Mouse (Mus musculus): ENCODE results near the gene Ptprm. TPM values are rescaled to one million over a fixed set of nuclear protein-coding genes. Genes with fewer than 3 reads are reported as not detected.

Ptprm gene
- polyA plus RNA-seq (2012; rRNA removed), result 4.0 and 4.4 TPM in 2 replicates

- peaks cover 7% of the 10 kb centered on the region; the same call in 1 of the 2 replicates for H3K27me3 ChIP-seq (ENCODE audit: control insufficient read depth, insufficient read depth, low read length)
- peak within 1 kb of the TSS; percentile 39 for H3K4me3 ChIP-seq (ENCODE audit: control insufficient read depth, insufficient read depth, low read length)
- 1% methylated on average over 62 of the region's 73 CpGs for WGBS
- 0 out of 2 replicates have a peak, but pooled peaks have one; percentile 52 for TF ChIP-seq CTCF (IDR thresholded peaks at IDR 0.05; ENCODE audit: borderline replicate concordance, control insufficient read depth, extremely low read depth, insufficient read depth, low read length, poor library complexity)
- no peak for TF ChIP-seq POLR2A (IDR thresholded peaks at IDR 0.05; ENCODE audit: control insufficient read depth, extremely low read depth, insufficient read depth, low read length, poor library complexity)
- H3K27ac ChIP-seq (ENCODE audit: control insufficient read depth, insufficient read depth, low read length), result no peak within 1 kb of the TSS
- H3K4me1 ChIP-seq (replicated peaks; ENCODE audit: control insufficient read depth, insufficient read depth, low read length), result no peaks in the 10 kb centered on the region
- no peaks in the 10 kb centered on the region for H3K36me3 ChIP-seq (ENCODE audit: control insufficient read depth, insufficient read depth, low read length)
- DNase-seq, result peak; percentile 21
Measured at GRCm38 (mm10) chr17:67354451-67355011, at the start of gene Ptprm. Ptprm (minus strand) TSS chr17:67354457.

- Histone ChIP-seq H3K4me3 (ENCODE audit: control insufficient read depth, insufficient read depth, low read length) (no peak overlapping the region), H3K27me3 (ENCODE audit: control insufficient read depth, insufficient read depth, low read length) (no peaks in the 10 kb centered on the region), H3K36me3 (ENCODE audit: control insufficient read depth, insufficient read depth, low read length) (no peaks in the 10 kb centered on the region), H3K27ac (ENCODE audit: control insufficient read depth, insufficient read depth, low read length) (no peak overlapping the region), H3K4me1 (replicated peaks; ENCODE audit: control insufficient read depth, insufficient read depth, low read length) (no peaks in the 10 kb centered on the region)
- no peak for DNase-seq
- TF ChIP-seq CTCF (IDR thresholded peaks at IDR 0.05; ENCODE audit: borderline replicate concordance, control insufficient read depth, extremely low read depth, insufficient read depth, low read length, poor library complexity) (no peak), POLR2A (IDR thresholded peaks at IDR 0.05; ENCODE audit: control insufficient read depth, extremely low read depth, insufficient read depth, low read length, poor library complexity) (no peak)
- WGBS, result 92% methylated on average over 2 of the region's 2 CpGs
Measured at GRCm38 (mm10) chr17:67396205-67396604, 41.9 kb upstream of the Ptprm start.

DNA sequence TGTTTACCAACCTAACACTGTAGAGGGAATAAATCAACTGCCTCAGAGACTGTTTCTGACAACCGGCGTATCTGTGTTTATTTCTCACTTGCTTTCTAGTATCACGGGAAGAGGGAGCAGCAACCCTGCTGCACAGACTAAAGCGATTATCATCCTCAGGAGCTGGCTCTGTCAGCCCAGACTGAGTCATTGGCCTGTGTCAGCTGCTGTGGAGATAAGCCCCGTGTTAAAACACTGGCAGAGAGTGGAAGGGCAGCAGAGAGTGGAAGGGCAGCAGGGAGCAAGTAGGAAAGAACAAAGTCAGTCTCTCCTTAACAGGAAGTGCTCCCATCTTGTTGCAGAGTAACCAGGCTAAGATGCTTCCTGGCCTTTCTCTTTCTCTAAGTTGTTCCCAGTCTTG is 36.6 kb upstream of the Ptprm start:
- H3K27me3 ChIP-seq (ENCODE audit: control insufficient read depth, insufficient read depth, low read length), result no peaks in the 10 kb centered on the region
- no peak for TF ChIP-seq CTCF (IDR thresholded peaks at IDR 0.05; ENCODE audit: borderline replicate concordance, control insufficient read depth, extremely low read depth, insufficient read depth, low read length, poor library complexity)
- TF ChIP-seq POLR2A (IDR thresholded peaks at IDR 0.05; ENCODE audit: control insufficient read depth, extremely low read depth, insufficient read depth, low read length, poor library complexity), result no peak
- no peaks in the 10 kb centered on the region for H3K4me1 ChIP-seq (replicated peaks; ENCODE audit: control insufficient read depth, insufficient read depth, low read length)
- DNase-seq, result no peak
- no peak overlapping the region for H3K27ac ChIP-seq (ENCODE audit: control insufficient read depth, insufficient read depth, low read length)
- no peak overlapping the region for H3K4me3 ChIP-seq (ENCODE audit: control insufficient read depth, insufficient read depth, low read length)
- no peaks in the 10 kb centered on the region for H3K36me3 ChIP-seq (ENCODE audit: control insufficient read depth, insufficient read depth, low read length)
- WGBS, result 75% methylated on average over 5 of the region's 5 CpGs

DNA sequence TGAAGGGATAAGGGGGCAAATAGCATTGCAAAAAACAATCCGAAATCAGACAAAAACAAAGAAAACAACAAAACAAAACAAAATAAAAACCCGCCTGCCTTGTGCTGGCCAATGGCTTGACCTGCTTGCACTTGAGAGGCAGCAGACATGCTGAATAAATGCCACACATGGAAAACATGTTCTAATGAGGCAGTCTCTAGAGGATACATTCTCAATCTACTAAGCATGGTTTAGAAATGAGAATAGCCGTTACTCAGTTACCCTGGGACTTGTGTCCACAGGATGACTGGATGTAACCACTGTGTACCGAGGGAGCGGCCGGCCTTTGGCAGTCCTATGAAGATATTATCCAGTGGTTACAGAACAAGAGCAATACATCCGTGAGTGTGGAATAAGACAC is 33.9 kb upstream of the Ptprm start:
- no peak overlapping the region for H3K4me3 ChIP-seq (ENCODE audit: control insufficient read depth, insufficient read depth, low read length)
- no peak for DNase-seq
- no peaks in the 10 kb centered on the region for H3K27me3 ChIP-seq (ENCODE audit: control insufficient read depth, insufficient read depth, low read length)
- WGBS, result 96% methylated on average over 7 of the region's 7 CpGs
- H3K4me1 ChIP-seq (replicated peaks; ENCODE audit: control insufficient read depth, insufficient read depth, low read length), result no peaks in the 10 kb centered on the region
- no peaks in the 10 kb centered on the region for H3K36me3 ChIP-seq (ENCODE audit: control insufficient read depth, insufficient read depth, low read length)
- TF ChIP-seq CTCF (IDR thresholded peaks at IDR 0.05; ENCODE audit: borderline replicate concordance, control insufficient read depth, extremely low read depth, insufficient read depth, low read length, poor library complexity) (no peak), POLR2A (IDR thresholded peaks at IDR 0.05; ENCODE audit: control insufficient read depth, extremely low read depth, insufficient read depth, low read length, poor library complexity) (no peak)
- H3K27ac ChIP-seq (ENCODE audit: control insufficient read depth, insufficient read depth, low read length), result no peak overlapping the region

- no peak overlapping the region for H3K4me3 ChIP-seq (ENCODE audit: control insufficient read depth, insufficient read depth, low read length)
- WGBS, result 87% methylated on average over 6 of the region's 6 CpGs
- H3K27ac ChIP-seq (ENCODE audit: control insufficient read depth, insufficient read depth, low read length), result no peak overlapping the region
- no peaks in the 10 kb centered on the region for H3K36me3 ChIP-seq (ENCODE audit: control insufficient read depth, insufficient read depth, low read length)
- DNase-seq, result no peak
- H3K27me3 ChIP-seq (ENCODE audit: control insufficient read depth, insufficient read depth, low read length), result no peaks in the 10 kb centered on the region
- H3K4me1 ChIP-seq (replicated peaks; ENCODE audit: control insufficient read depth, insufficient read depth, low read length), result no peaks in the 10 kb centered on the region
- TF ChIP-seq CTCF (IDR thresholded peaks at IDR 0.05; ENCODE audit: borderline replicate concordance, control insufficient read depth, extremely low read depth, insufficient read depth, low read length, poor library complexity) (no peak), POLR2A (IDR thresholded peaks at IDR 0.05; ENCODE audit: control insufficient read depth, extremely low read depth, insufficient read depth, low read length, poor library complexity) (no peak)
Measured at GRCm38 (mm10) chr17:67385286-67385685, 31.0 kb upstream of the Ptprm start.

DNA sequence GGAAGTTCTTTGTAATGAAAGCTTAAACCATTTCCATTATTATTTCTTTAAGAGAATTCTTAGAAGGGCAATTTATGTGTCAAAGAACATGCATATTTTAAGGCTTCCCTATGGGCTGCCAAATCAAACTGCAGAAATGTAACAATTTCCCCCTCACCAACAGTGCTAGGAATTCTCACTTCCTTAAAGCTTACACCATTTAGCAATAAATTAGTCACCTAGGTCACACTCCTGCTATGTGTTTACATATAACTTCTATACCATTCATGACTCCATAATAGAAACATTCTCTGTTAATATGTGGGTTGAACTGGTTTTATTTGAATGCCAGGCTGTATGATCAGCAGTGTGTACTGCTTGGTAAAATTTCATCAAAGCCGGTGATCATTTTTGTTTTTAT is 29.4 kb upstream of the Ptprm start:
- Histone ChIP-seq H3K36me3 (ENCODE audit: control insufficient read depth, insufficient read depth, low read length) (no peaks in the 10 kb centered on the region), H3K27ac (ENCODE audit: control insufficient read depth, insufficient read depth, low read length) (no peak overlapping the region), H3K4me1 (replicated peaks; ENCODE audit: control insufficient read depth, insufficient read depth, low read length) (no peaks in the 10 kb centered on the region), H3K4me3 (ENCODE audit: control insufficient read depth, insufficient read depth, low read length) (no peak overlapping the region), H3K27me3 (ENCODE audit: control insufficient read depth, insufficient read depth, low read length) (no peaks in the 10 kb centered on the region)
- DNase-seq, result no peak
- no peak for TF ChIP-seq POLR2A (IDR thresholded peaks at IDR 0.05; ENCODE audit: control insufficient read depth, extremely low read depth, insufficient read depth, low read length, poor library complexity)
- no peak for TF ChIP-seq CTCF (IDR thresholded peaks at IDR 0.05; ENCODE audit: borderline replicate concordance, control insufficient read depth, extremely low read depth, insufficient read depth, low read length, poor library complexity)
- WGBS, result 95% methylated on average over 1 of the region's 1 CpGs

- H3K4me1 ChIP-seq (replicated peaks; ENCODE audit: control insufficient read depth, insufficient read depth, low read length), result no peaks in the 10 kb centered on the region
- 39% methylated on average over 5 of the region's 5 CpGs for WGBS
- no peaks in the 10 kb centered on the region for H3K36me3 ChIP-seq (ENCODE audit: control insufficient read depth, insufficient read depth, low read length)
- H3K27me3 ChIP-seq (ENCODE audit: control insufficient read depth, insufficient read depth, low read length), result no peaks in the 10 kb centered on the region
- H3K4me3 ChIP-seq (ENCODE audit: control insufficient read depth, insufficient read depth, low read length), result no peak overlapping the region
- H3K27ac ChIP-seq (ENCODE audit: control insufficient read depth, insufficient read depth, low read length), result no peak overlapping the region
- TF ChIP-seq POLR2A (IDR thresholded peaks at IDR 0.05; ENCODE audit: control insufficient read depth, extremely low read depth, insufficient read depth, low read length, poor library complexity) (no peak), CTCF (IDR thresholded peaks at IDR 0.05; ENCODE audit: borderline replicate concordance, control insufficient read depth, extremely low read depth, insufficient read depth, low read length, poor library complexity) (no peak)
- DNase-seq, result no peak
Measured at GRCm38 (mm10) chr17:67381618-67382017, 27.4 kb upstream of the Ptprm start.

Measured in thymus, adult 2 months (tissue).